Mouse (Mus musculus) midbrain, embryonic 11.5 days (tissue): Measurements from ENCODE around the gene Arhgap45. TPM values are rescaled to one million over a fixed set of nuclear protein-coding genes. Genes with fewer than 3 reads are reported as not detected.

Experiments used
- ATAC-seq: fragments of 200-750 bp; cut with Nextera tagmentation; 2 replicates; pipeline ENCODE4 v1.8.0; 2017; ENCODE audit warnings: moderate TSS enrichment, moderate library complexity; ENCODE audit not compliant: low FRiP score
- DNase-seq: peaks from one replicate; pipeline ENCODE4 v3.0.0; 2015; ENCODE audit warnings: low spot score; ENCODE audit errors: missing footprints
- H3K27ac ChIP-seq: fragments of 300-500 bp; sonication (generic); 2 replicates; pipeline ENCODE4 v1.5.1; 2014; ENCODE audit warnings: low read depth, low read length
- H3K27me3 ChIP-seq: fragments of 300-500 bp; sonication (generic); 2 replicates; pipeline ENCODE4 v1.6.1; 2014; ENCODE audit warnings: mild to moderate bottlenecking, low read length, moderate library complexity, mixed read lengths; ENCODE audit not compliant: control insufficient read depth, insufficient read depth
- H3K36me3 ChIP-seq: fragments of 300-500 bp; sonication (generic); 2 replicates; pipeline ENCODE4 v1.6.1; 2014; ENCODE audit warnings: mild to moderate bottlenecking, low read length, moderate library complexity, mixed read lengths; ENCODE audit not compliant: control insufficient read depth, insufficient read depth
- H3K4me1 ChIP-seq: fragments of 300-500 bp; sonication (generic); 2 replicates; pipeline ENCODE4 v1.6.1; 2014; ENCODE audit warnings: low read length; ENCODE audit not compliant: control insufficient read depth, insufficient read depth
- H3K4me2 ChIP-seq: fragments of 300-500 bp; sonication (generic); 2 replicates; pipeline ENCODE4 v1.6.1; 2014; ENCODE audit warnings: mild to moderate bottlenecking, moderate library complexity
- H3K4me3 ChIP-seq: fragments of 300-500 bp; sonication (generic); 2 replicates; pipeline ENCODE4 v1.5.1; 2014; ENCODE audit warnings: low read depth, low read length
- H3K9ac ChIP-seq: fragments of 300-500 bp; sonication (generic); 2 replicates; pipeline ENCODE4 v1.6.1; 2014; ENCODE audit warnings: low read length
- H3K9me3 ChIP-seq: fragments of 300-500 bp; sonication (generic); 2 replicates; pipeline ENCODE4 v1.6.1; 2016; ENCODE audit warnings: low read length; ENCODE audit not compliant: control insufficient read depth
- WGBS: fragments of 180-500 bp; shearing (Covaris S2); extraction: QIAGEN DNeasy Blood & Tissue Kit; methylation state at CpG from one replicate; pipeline ENCODE4 v1.1.7; 2014; 5-methylcytosine and 5-hydroxymethylcytosine counted together
- polyA plus RNA-seq: library from polyadenylated mRNA; unstranded; fragments of >200 nt; fragmentation: Nextera tagmentation; extraction: Ambion mirVana; gene quantifications from 2 replicates; pipeline ENCODE4 v1.2.1, GENCODE M21; 2014

Arhgap45 gene
- polyA plus RNA-seq, 1 experiment from 2014 or later: 3.8 TPM

DNA sequence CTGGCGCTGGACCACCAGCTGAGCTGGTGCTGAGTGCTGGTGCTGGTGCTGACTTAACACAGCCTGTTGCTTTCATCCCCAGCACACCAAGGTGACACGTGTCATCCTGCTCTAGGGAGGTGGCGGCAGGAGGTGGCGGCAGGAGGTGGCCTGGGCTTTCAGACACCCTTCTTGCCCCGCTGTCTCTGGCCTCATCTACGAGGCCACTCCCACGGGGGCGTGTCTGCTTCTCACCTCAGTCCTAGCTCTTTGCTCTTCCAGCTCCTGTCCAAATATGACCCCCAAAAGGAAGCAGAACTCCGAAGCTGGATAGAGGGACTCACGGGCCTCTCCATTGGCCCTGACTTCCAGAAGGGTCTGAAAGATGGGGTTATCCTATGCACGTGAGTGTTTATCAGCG, 25.4 kb upstream of the Arhgap45 start:
- H3K4me3 ChIP-seq: no peak overlapping the region
- no peak for ATAC-seq
- WGBS: 52% methylated on average over 12 of the region's 12 CpGs

DNA sequence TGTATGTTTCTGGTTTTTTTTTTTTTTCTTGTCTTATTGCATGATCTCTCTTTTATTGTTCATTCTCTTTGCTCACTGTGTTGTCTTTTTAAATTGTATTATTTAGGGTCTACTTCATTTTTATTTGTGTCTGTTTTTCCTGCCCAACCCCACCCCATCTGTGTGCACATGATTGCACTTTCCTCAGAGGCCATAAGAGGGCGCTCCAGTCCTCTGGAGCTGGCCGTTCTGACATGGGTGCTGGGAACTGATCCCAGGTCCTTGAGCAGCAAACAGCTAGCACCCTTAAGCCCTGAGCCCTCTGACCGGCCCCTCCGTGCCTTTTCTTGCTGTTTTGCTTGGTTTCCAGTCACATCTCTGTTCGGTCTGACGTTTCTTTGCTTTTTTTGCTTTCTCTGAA, 24.9 kb upstream of the Arhgap45 start:
- Histone ChIP-seq H3K36me3 (no peaks in the 10 kb centered on the region), H3K27me3 (peaks cover 36% of the 10 kb centered on the region), H3K27ac (no peak overlapping the region), H3K9me3 (peaks cover 5% of the 10 kb centered on the region; the same call in 1 of the 2 replicates), H3K9ac (no peak overlapping the region), H3K4me2 (no peak overlapping the region), H3K4me3 (no peak overlapping the region), H3K4me1 (peaks cover 11% of the 10 kb centered on the region)
- WGBS: 82% methylated on average over 6 of the region's 6 CpGs
- ATAC-seq (no peak), DNase-seq (no peak)

More for the DNA sequence above, 25.4 kb upstream of the Arhgap45 start:
- Histone ChIP-seq H3K4me1 (peaks cover 14% of the 10 kb centered on the region), H3K36me3 (no peaks in the 10 kb centered on the region), H3K27ac (no peak overlapping the region), H3K27me3 (peaks cover 38% of the 10 kb centered on the region), H3K9ac (no peak overlapping the region), H3K9me3 (peaks cover 5% of the 10 kb centered on the region; the same call in 1 of the 2 replicates), H3K4me2 (no peak overlapping the region)
- no peak for DNase-seq

DNA sequence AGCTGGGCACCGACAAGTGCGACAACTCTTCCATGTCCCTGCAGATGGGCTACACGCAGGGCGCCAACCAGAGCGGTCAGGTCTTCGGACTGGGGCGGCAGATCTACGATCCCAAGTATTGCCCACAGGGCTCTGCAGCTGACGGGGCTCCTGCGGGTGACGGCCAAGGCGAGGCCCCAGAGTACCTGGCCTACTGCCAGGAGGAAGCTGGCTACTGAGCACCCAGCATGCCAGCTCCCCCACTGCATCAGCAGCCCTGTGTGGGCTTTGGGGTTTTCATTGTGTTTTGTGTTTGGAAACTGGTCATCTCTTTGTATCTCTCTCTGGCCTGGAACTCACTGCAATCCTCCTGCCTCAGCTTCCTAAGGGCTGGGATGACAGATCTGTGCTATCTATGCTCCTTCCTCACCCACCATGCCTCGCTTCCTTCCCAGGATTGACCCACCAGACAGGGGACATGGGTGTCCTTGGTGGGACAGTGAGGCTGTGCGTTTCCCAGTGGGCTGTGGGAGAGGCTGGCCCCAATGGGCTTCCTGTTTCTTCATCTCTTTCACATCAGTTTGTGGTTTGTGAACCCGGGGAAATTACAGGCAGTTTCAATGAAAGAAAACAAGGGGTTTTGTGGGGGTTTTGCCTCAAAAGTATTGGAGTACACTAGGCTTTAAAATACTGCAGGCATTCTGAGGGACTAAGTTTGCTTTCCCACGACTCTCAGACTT, 21.9 kb upstream of the Arhgap45 start:
- no peak overlapping the region for H3K9ac ChIP-seq
- no peaks in the 10 kb centered on the region for H3K36me3 ChIP-seq
- H3K27me3 ChIP-seq: peaks cover 12% of the 10 kb centered on the region
- H3K4me3 ChIP-seq: no peak overlapping the region
- no peak overlapping the region for H3K27ac ChIP-seq
- DNase-seq (no peak), ATAC-seq (no peak)
- H3K4me2 ChIP-seq: no peak overlapping the region
- peaks cover 5% of the 10 kb centered on the region; the same call in 1 of the 2 replicates for H3K9me3 ChIP-seq
- 92% methylated on average over 16 of the region's 16 CpGs for WGBS
- H3K4me1 ChIP-seq: peaks cover 16% of the 10 kb centered on the region

DNA sequence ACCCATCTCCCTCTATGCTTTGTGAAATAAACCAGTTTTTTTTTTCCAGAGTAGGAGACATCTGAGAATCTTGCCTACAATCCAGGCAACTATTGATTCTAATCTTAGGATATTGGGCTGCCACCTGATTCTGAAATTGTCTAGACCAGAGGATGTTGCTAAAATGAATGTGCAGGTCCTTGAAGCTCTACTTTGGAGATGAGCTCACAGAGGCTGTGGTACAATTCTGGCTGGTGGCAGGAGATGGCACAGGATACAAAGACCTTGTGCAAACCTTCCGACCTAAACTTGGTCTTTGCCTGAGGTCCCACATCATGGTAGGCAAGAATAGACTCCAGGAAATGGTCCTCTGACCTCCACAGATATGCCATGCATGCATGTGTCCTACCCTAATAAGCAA, 20.8 kb upstream of the Arhgap45 start:
- H3K4me1 ChIP-seq: peaks cover 11% of the 10 kb centered on the region
- ATAC-seq (no peak), DNase-seq (no peak)
- H3K4me2 ChIP-seq: no peak overlapping the region
- no peaks in the 10 kb centered on the region for H3K36me3 ChIP-seq
- H3K9me3 ChIP-seq: peaks cover 5% of the 10 kb centered on the region; the same call in 1 of the 2 replicates
- H3K9ac ChIP-seq: no peak overlapping the region
- 95% methylated on average over 1 of the region's 1 CpGs for WGBS
- H3K27ac ChIP-seq: no peak overlapping the region
- peaks cover 5% of the 10 kb centered on the region for H3K27me3 ChIP-seq
- H3K4me3 ChIP-seq: no peak overlapping the region

DNA sequence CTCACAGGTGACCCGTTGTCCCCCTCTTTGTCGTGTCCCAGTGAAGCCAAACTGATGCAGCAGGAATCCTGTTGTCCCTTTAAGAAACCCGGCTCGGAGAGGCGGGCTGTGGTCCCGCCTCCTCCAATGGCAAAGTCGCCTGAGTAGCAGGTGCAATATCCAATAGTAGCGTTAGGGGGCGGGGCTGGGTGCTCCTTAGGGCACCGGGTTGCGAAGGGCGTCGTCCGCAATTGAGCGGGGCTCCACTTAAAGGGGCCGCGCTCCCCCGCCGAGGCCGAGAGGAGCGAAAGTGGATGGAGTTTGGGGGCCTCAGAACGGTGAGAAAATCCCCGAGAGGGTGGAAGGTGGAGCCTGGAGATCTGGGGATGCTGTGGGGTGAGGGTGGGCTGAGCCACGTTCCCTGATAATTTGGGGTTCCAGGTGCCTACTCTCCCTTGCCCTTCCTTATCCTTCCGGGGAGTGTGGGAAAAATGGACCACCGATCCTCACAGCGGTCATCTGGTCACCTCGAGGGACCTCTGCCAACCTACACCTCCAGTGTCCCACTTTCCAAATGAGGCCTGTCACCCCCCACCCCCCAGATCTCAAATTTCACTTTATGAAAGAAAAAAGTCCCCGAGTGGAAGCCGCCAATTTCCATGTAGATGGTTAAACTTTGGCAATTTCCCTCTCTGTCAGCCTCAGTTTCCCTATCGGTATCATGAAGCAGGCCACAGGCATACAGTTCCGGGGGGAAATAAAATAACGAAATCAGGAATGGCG, 20.0 kb upstream of the Arhgap45 start, which contains the start of gene Abca7:
Gene Abca7 (plus strand): TSS at position 223 of the 762 bp plus-strand sequence.
- peak; percentile 100 for DNase-seq
- H3K4me1 ChIP-seq: peaks cover 11% of the 10 kb centered on the region
- H3K9me3 ChIP-seq: peaks cover 5% of the 10 kb centered on the region; the same call in 1 of the 2 replicates
- peaks cover 5% of the 10 kb centered on the region for H3K27me3 ChIP-seq
- peak within 1 kb of the TSS; percentile 34 for H3K4me3 ChIP-seq
- no peak within 1 kb of the TSS for H3K27ac ChIP-seq
- no peaks in the 10 kb centered on the region for H3K36me3 ChIP-seq
- under 1% methylated on average over 34 of the region's 34 CpGs for WGBS
- H3K9ac ChIP-seq: peak within 1 kb of the TSS; percentile 58
- peak; percentile 89 for ATAC-seq
- H3K4me2 ChIP-seq: peak within 1 kb of the TSS; percentile 51

DNA sequence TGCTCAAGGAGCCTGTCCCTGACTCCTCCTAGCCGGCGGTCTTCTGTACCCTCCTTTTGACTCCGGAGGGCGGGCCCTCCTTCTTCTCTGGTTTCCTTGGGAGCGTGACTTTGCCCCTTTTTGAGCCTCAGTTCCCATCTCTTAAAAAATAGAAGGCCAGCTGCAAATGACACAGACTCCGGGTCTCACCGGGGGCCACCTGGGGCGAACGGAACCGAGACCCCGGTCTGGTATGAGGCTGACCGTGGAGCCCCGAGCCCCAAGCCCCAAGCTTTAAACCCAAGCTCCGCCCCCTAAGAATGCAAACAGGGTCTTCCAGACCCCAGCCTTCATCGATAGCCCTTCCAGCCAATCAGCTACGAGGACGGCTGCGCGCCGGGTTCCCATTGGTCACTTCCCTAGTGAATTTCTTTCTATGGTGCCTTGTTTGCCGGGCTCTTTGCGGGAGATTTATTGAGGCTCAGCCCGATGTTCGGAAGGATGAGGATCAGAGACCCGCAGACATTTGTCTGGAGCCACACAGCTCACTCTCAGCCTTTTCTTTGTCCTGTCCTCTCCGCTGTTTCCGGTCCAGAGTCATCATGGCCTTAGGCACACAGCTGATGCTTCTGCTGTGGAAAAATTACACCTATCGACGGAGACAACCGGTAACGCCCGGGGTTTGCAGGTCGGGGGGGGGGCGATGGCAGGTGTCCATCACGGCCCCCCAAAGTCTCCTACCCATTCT, 19.3 kb upstream of the Arhgap45 start:
- Histone ChIP-seq H3K36me3 (no peaks in the 10 kb centered on the region), H3K4me2 (peak overlapping the region; percentile 51), H3K4me3 (peak overlapping the region; percentile 34), H3K4me1 (peaks cover 11% of the 10 kb centered on the region), H3K9me3 (no peaks in the 10 kb centered on the region), H3K27me3 (peaks cover 5% of the 10 kb centered on the region), H3K27ac (no peak overlapping the region), H3K9ac (peak overlapping the region; percentile 58)
- ATAC-seq: peak; percentile 85
- WGBS: under 1% methylated on average over 35 of the region's 35 CpGs
- DNase-seq: peak; percentile 98

DNA sequence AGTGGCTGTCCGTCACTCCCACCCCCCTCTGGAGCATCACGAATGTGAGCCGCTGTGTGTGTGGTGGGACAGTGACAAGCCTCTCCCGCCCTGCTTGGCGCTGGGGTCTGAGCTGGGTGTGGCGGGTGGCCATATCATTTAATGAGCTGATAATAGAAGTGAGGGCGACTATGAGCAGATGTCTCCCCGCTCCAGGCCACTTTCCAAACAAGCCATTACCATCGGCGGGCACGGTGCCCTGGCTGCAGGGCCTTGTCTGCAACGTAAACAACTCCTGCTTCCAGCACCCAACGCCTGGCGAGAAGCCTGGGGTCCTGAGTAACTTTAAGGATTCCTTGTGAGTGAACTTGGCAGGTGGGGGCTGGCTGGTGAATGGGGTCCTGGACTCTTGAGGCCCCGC, 18.6 kb upstream of the Arhgap45 start:
- Histone ChIP-seq H3K9me3 (no peaks in the 10 kb centered on the region), H3K4me1 (peaks cover 11% of the 10 kb centered on the region), H3K9ac (peak overlapping the region; percentile 58), H3K4me3 (peak overlapping the region; percentile 34), H3K4me2 (peak overlapping the region; percentile 51), H3K27ac (no peak overlapping the region), H3K27me3 (peaks cover 8% of the 10 kb centered on the region), H3K36me3 (no peaks in the 10 kb centered on the region)
- ATAC-seq (peak; percentile 25; the same call in 1 of the 2 replicates), DNase-seq (no peak)
- 6% methylated on average over 15 of the region's 15 CpGs for WGBS

DNA sequence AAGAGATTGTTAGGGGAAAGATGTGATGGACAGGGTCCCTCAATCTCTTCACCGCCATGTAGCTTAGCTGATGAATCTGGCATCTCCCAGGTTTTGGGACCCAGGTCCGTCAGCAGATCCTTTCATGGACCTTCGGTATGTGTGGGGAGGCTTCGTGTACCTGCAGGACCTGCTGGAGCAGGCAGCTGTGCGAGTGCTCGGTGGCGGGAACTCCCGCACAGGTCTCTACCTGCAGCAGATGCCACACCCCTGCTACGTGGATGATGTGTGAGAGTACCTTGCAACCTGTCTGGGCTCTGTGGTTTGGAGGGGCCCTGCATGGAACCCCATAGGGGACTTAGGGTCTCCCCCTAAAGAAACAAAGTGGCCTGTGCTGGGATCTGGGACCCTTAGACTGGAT, 14.5 kb upstream of the Arhgap45 start:
- Histone ChIP-seq H3K27ac (no peak overlapping the region), H3K4me2 (no peak overlapping the region), H3K36me3 (no peaks in the 10 kb centered on the region), H3K4me3 (no peak overlapping the region), H3K9ac (no peak overlapping the region), H3K9me3 (no peaks in the 10 kb centered on the region), H3K4me1 (peaks cover 8% of the 10 kb centered on the region), H3K27me3 (peaks cover 13% of the 10 kb centered on the region)
- ATAC-seq (no peak), DNase-seq (no peak)
- WGBS: 73% methylated on average over 9 of the region's 9 CpGs
